Mouse (Mus musculus): Measurements from ENCODE around the gene Gimap3. TPM values are rescaled to one million over a fixed set of nuclear protein-coding genes. Genes with fewer than 3 reads are reported as not detected.

Gimap3 gene
- not detected in 2 replicates for polyA plus RNA-seq (2016; fragmentation: Nextera tagmentation; extraction: Ambion mirVana)

GRCm38 (mm10) chr6:48770696-48771095 lies at the start of gene Gimap3:
Gene Gimap3, minus strand, starts transcription at chr6:48770851.
- whole genome bisulfite sequencing = 89% methylated on average over 3 of the region's 3 CpGs
- Histone ChIP-seq H3K4me2 (replicated peaks) (no peak within 1 kb of the TSS), H3K9me3 (replicated peaks) (no peaks in the 10 kb centered on the region)

GRCm38 (mm10) chr6:48817815-48818214 lies 47.2 kb upstream of the Gimap3 start:
- Histone ChIP-seq H3K9me3 (replicated peaks) (no peaks in the 10 kb centered on the region), H3K4me2 (replicated peaks) (no peak overlapping the region), H3K27me3 (no peaks in the 10 kb centered on the region), H3K4me3 (no peak overlapping the region), H3K4me1 (no peaks in the 10 kb centered on the region), H3K27ac (no peak overlapping the region), H3K36me3 (no peaks in the 10 kb centered on the region), H3K9ac (no peak overlapping the region)
- 12% methylated on average over 6 of the region's 6 CpGs for WGBS
- ATAC-seq (ENCODE audit: low FRiP score) = no peak

More at GRCm38 (mm10) chr6:48770696-48771095, at the start of gene Gimap3:
- Histone ChIP-seq H3K36me3 (no peaks in the 10 kb centered on the region), H3K4me3 (no peak within 1 kb of the TSS), H3K9ac (no peak within 1 kb of the TSS), H3K4me1 (0 out of 2 replicates have a peak, but pooled peaks cover 4% of the 10 kb centered on the region), H3K27me3 (no peaks in the 10 kb centered on the region), H3K27ac (no peak within 1 kb of the TSS)
- no peak for ATAC-seq (ENCODE audit: low FRiP score)

GRCm38 (mm10) chr6:48815013-48815412 lies 44.4 kb upstream of the Gimap3 start:
- no peak overlapping the region for H3K4me3 ChIP-seq
- no peak overlapping the region for H3K4me2 ChIP-seq (replicated peaks)
- ATAC-seq (ENCODE audit: low FRiP score) = no peak
- no peaks in the 10 kb centered on the region for H3K36me3 ChIP-seq
- no peaks in the 10 kb centered on the region for H3K27me3 ChIP-seq
- H3K27ac ChIP-seq = no peak overlapping the region
- H3K9ac ChIP-seq = no peak overlapping the region
- H3K4me1 ChIP-seq = no peaks in the 10 kb centered on the region
- H3K9me3 ChIP-seq (replicated peaks) = no peaks in the 10 kb centered on the region

DNA sequence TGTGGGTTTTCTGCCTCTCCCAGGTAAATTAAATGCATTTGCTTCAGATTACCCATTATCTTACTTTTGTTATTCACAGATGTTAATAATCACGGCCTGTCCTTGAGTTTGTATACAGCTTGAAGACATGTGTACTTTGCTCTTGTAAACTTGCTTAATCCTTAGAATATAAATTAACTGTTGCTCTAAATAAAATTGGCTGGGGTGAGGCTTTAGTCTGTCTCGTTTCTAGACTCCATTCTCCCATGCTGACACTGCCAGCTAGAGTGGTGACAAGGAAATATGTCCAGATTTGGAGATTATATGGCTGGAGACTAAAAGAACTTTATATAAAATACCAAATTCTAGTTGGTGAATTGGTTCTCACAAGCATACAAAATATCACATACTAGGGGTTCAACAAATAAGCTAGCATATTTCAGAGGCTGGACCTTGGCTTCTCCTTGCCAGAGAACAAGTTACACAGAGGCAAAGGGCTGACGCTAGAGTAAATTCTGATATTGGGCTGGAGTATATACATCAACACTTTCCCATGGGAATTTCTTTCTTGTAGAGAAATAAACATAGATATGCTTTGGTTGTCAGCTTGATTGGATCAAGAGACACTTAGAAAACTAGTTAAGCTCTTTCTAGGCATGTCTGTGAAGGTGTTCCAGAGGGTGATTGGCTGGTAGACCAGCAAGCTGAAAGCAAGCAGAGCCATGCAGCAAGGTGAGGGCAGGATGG lies 39.0 kb upstream of the Gimap3 start:
- no peak overlapping the region for H3K4me2 ChIP-seq (replicated peaks)
- 75% methylated on average over 3 of the region's 3 CpGs for WGBS
- H3K36me3 ChIP-seq = no peaks in the 10 kb centered on the region
- H3K9ac ChIP-seq = no peak overlapping the region
- no peaks in the 10 kb centered on the region for H3K9me3 ChIP-seq (replicated peaks)
- no peak for ATAC-seq (ENCODE audit: low FRiP score)
- no peaks in the 10 kb centered on the region for H3K4me1 ChIP-seq
- no peak overlapping the region for H3K4me3 ChIP-seq
- no peak overlapping the region for H3K27ac ChIP-seq
- no peaks in the 10 kb centered on the region for H3K27me3 ChIP-seq

GRCm38 (mm10) chr6:48806746-48807145 lies 36.1 kb upstream of the Gimap3 start:
- no peaks in the 10 kb centered on the region for H3K36me3 ChIP-seq
- no peaks in the 10 kb centered on the region for H3K4me1 ChIP-seq
- no peak for ATAC-seq (ENCODE audit: low FRiP score)
- no peak overlapping the region for H3K4me2 ChIP-seq (replicated peaks)
- H3K27me3 ChIP-seq = no peaks in the 10 kb centered on the region
- H3K9ac ChIP-seq = no peak overlapping the region
- H3K27ac ChIP-seq = no peak overlapping the region
- H3K4me3 ChIP-seq = no peak overlapping the region
- 89% methylated on average over 3 of the region's 3 CpGs for WGBS
- no peaks in the 10 kb centered on the region for H3K9me3 ChIP-seq (replicated peaks)

DNA sequence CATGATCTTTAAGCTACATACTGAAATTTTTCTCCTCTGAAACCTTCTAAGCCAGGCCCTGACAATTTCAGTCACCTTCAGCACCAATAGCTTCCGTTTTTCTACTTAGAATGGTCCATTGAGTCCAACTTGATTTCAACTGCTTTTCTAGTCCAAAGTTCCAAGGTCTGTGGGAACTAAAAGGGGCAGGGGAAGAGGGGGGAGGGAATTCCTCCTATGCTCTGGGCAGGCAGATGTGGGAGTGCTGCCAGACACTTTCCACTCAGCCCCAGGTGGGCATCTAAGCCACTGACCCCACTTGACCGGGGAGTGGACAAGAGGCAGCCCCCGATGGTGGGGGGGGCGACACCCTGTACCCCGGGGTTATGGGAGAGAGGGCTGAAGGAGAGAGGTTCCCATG lies 33.7 kb upstream of the Gimap3 start:
- Histone ChIP-seq H3K36me3 (no peaks in the 10 kb centered on the region), H3K4me1 (no peaks in the 10 kb centered on the region), H3K9ac (no peak overlapping the region), H3K27ac (no peak overlapping the region), H3K4me2 (replicated peaks) (no peak overlapping the region), H3K27me3 (no peaks in the 10 kb centered on the region), H3K9me3 (replicated peaks) (no peaks in the 10 kb centered on the region), H3K4me3 (no peak overlapping the region)
- no peak for ATAC-seq (ENCODE audit: low FRiP score)
- 89% methylated on average over 5 of the region's 5 CpGs for WGBS

GRCm38 (mm10) chr6:48803406-48804051 lies 32.9 kb upstream of the Gimap3 start:
- Histone ChIP-seq H3K9me3 (replicated peaks) (no peaks in the 10 kb centered on the region), H3K9ac (no peak overlapping the region), H3K27me3 (no peaks in the 10 kb centered on the region), H3K27ac (no peak overlapping the region), H3K4me1 (no peaks in the 10 kb centered on the region), H3K4me2 (replicated peaks) (no peak overlapping the region), H3K4me3 (no peak overlapping the region), H3K36me3 (no peaks in the 10 kb centered on the region)
- no peak for ATAC-seq (ENCODE audit: low FRiP score)

GRCm38 (mm10) chr6:48801897-48802296 lies 31.2 kb upstream of the Gimap3 start:
- Histone ChIP-seq H3K9me3 (replicated peaks) (no peaks in the 10 kb centered on the region), H3K27me3 (no peaks in the 10 kb centered on the region), H3K4me1 (no peaks in the 10 kb centered on the region), H3K4me2 (replicated peaks) (no peak overlapping the region), H3K9ac (no peak overlapping the region), H3K27ac (no peak overlapping the region), H3K36me3 (no peaks in the 10 kb centered on the region), H3K4me3 (no peak overlapping the region)
- ATAC-seq (ENCODE audit: low FRiP score) = no peak
- 84% methylated on average over 1 of the region's 1 CpGs for WGBS

DNA sequence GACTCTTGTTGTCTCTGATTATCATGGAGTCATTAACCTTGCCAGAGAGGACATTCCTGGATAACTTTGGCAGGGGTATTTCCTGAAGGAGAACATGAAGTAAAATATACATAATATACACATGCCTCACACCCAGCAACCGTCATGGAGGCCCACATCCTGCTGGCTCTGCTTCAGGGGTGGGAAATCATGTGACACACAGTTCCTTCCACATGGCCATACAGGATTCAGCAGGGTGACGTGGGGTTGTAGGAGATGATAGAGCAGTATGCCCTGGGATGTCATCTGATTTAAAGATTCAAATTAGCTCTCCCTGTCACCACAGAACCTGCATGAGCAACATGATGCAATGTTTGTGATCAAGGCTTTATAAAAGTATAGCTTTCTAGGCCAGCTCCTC lies 17.2 kb upstream of the Gimap3 start:
- no peaks in the 10 kb centered on the region for H3K27me3 ChIP-seq
- no peaks in the 10 kb centered on the region for H3K36me3 ChIP-seq
- H3K4me2 ChIP-seq (replicated peaks) = no peak overlapping the region
- no peak for ATAC-seq (ENCODE audit: low FRiP score)
- H3K9ac ChIP-seq = no peak overlapping the region
- H3K4me1 ChIP-seq = no peaks in the 10 kb centered on the region
- no peak overlapping the region for H3K4me3 ChIP-seq
- no peaks in the 10 kb centered on the region for H3K9me3 ChIP-seq (replicated peaks)
- no peak overlapping the region for H3K27ac ChIP-seq
- 86% methylated on average over 2 of the region's 2 CpGs for WGBS

GRCm38 (mm10) chr6:48785601-48786000 lies 14.9 kb upstream of the Gimap3 start:
- no peak overlapping the region for H3K4me2 ChIP-seq (replicated peaks)
- H3K27me3 ChIP-seq = no peaks in the 10 kb centered on the region
- 88% methylated on average over 2 of the region's 2 CpGs for WGBS
- H3K36me3 ChIP-seq = no peaks in the 10 kb centered on the region
- no peak overlapping the region for H3K4me3 ChIP-seq
- H3K9me3 ChIP-seq (replicated peaks) = no peaks in the 10 kb centered on the region
- H3K4me1 ChIP-seq = no peaks in the 10 kb centered on the region
- ATAC-seq (ENCODE audit: low FRiP score) = no peak
- H3K27ac ChIP-seq = no peak overlapping the region
- H3K9ac ChIP-seq = no peak overlapping the region

- 82% methylated on average over 1 of the region's 1 CpGs for WGBS
- Histone ChIP-seq H3K9me3 (replicated peaks) (no peaks in the 10 kb centered on the region), H3K27ac (no peak overlapping the region), H3K9ac (no peak overlapping the region), H3K4me3 (no peak overlapping the region), H3K4me2 (replicated peaks) (no peak overlapping the region), H3K4me1 (no peaks in the 10 kb centered on the region), H3K36me3 (no peaks in the 10 kb centered on the region), H3K27me3 (no peaks in the 10 kb centered on the region)
- ATAC-seq (ENCODE audit: low FRiP score) = no peak
Measured at GRCm38 (mm10) chr6:48785189-48785588, 14.5 kb upstream of the Gimap3 start.

DNA sequence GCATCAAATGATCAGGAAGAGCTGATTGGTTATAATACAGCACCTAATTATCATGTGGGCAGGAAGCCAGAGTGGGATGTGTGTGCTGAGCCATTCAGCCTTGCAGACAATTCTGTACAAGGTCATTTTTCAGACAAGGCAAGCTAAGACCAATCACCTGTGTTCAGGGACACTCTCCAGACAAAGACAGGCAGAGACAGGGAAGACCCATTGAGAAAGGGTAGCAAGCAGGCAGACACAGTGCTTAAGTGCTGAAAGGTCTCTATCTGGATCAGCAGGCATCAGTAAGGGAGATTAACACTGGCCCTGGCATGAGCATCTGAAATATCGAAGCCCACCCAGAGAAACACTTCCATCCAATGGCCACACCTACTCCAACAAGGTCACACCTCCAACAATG lies 13.8 kb upstream of the Gimap3 start:
- H3K36me3 ChIP-seq = no peaks in the 10 kb centered on the region
- H3K9ac ChIP-seq = no peak overlapping the region
- 89% methylated on average over 1 of the region's 1 CpGs for WGBS
- H3K27ac ChIP-seq = no peak overlapping the region
- H3K4me2 ChIP-seq (replicated peaks) = no peak overlapping the region
- no peaks in the 10 kb centered on the region for H3K27me3 ChIP-seq
- ATAC-seq (ENCODE audit: low FRiP score) = no peak
- no peak overlapping the region for H3K4me3 ChIP-seq
- H3K4me1 ChIP-seq = no peaks in the 10 kb centered on the region
- H3K9me3 ChIP-seq (replicated peaks) = no peaks in the 10 kb centered on the region; the same call in 1 of the 2 replicates

GRCm38 (mm10) chr6:48772030-48772429 lies 1.4 kb upstream of the Gimap3 start:
- H3K4me2 ChIP-seq (replicated peaks) = no peak overlapping the region
- no peaks in the 10 kb centered on the region for H3K27me3 ChIP-seq
- WGBS = 11% methylated on average over 8 of the region's 8 CpGs
- no peaks in the 10 kb centered on the region for H3K36me3 ChIP-seq
- ATAC-seq (ENCODE audit: low FRiP score) = no peak
- H3K9me3 ChIP-seq (replicated peaks) = no peaks in the 10 kb centered on the region
- no peak overlapping the region for H3K9ac ChIP-seq
- no peak overlapping the region for H3K27ac ChIP-seq
- no peak overlapping the region for H3K4me3 ChIP-seq
- H3K4me1 ChIP-seq = 0 out of 2 replicates have a peak, but pooled peaks cover 4% of the 10 kb centered on the region
